Mouse (Mus musculus): ENCODE results near the gene H6pd. TPM values are rescaled to one million over a fixed set of nuclear protein-coding genes. Genes with fewer than 3 reads are reported as not detected.
"Not testable (repeated sequence)": the region's sequence is repeated elsewhere in the genome, so short reads cannot be mapped to it uniquely, and the experiment has no call there.

H6pd gene
- polyA plus RNA-seq, 1 experiment from 2014 or later = 11.8 TPM

GRCm38 (mm10) chr4:150041346-150042110 lies 32.7 kb upstream of the H6pd start:
- Histone ChIP-seq H3K9me3 (ENCODE audit: control insufficient read depth, low read length) (no peaks in the 10 kb centered on the region), H3K4me1 (replicated peaks; ENCODE audit: control insufficient read depth, insufficient read depth) (no peaks in the 10 kb centered on the region), H3K4me3 (ENCODE audit: low read depth, low read length) (no peak overlapping the region), H3K27me3 (ENCODE audit: control insufficient read depth, insufficient read depth, low read length) (no peaks in the 10 kb centered on the region), H3K27ac (replicated peaks) (no peak overlapping the region), H3K4me2 (replicated peaks; ENCODE audit: low read depth) (no peak overlapping the region), H3K9ac (ENCODE audit: low read length) (no peak overlapping the region), H3K36me3 (ENCODE audit: control insufficient read depth, insufficient read depth, low read length) (no peaks in the 10 kb centered on the region)
- 79% methylated on average over 10 of the region's 10 CpGs for WGBS
- TF ChIP-seq CTCF (IDR thresholded peaks at IDR 0.05; ENCODE audit: low read depth) = no peak
- no peak for TF ChIP-seq EP300 (optimal IDR thresholded peaks at IDR 0.05)
- ATAC-seq (ENCODE audit: low FRiP score, low TSS enrichment) = no peak; the same call in 1 of the 2 replicates
- DNase-seq (ENCODE audit: low spot score) = no peak

GRCm38 (mm10) chr4:150040856-150041255 lies 32.0 kb upstream of the H6pd start:
- H3K4me3 ChIP-seq (ENCODE audit: low read depth, low read length); H3K27me3 ChIP-seq (ENCODE audit: control insufficient read depth, insufficient read depth, low read length); DNase-seq (ENCODE audit: low spot score); H3K4me1 ChIP-seq (replicated peaks; ENCODE audit: control insufficient read depth, insufficient read depth); H3K36me3 ChIP-seq (ENCODE audit: control insufficient read depth, insufficient read depth, low read length); H3K27ac ChIP-seq (replicated peaks); H3K9ac ChIP-seq (ENCODE audit: low read length); H3K4me2 ChIP-seq (replicated peaks; ENCODE audit: low read depth); ATAC-seq (ENCODE audit: low FRiP score, low TSS enrichment); H3K9me3 ChIP-seq (ENCODE audit: control insufficient read depth, low read length): not testable (repeated sequence)
- 62% methylated on average over 1 of the region's 1 CpGs for WGBS

- no peak for DNase-seq (ENCODE audit: low spot score)
- no peaks in the 10 kb centered on the region for H3K4me1 ChIP-seq (replicated peaks; ENCODE audit: control insufficient read depth, insufficient read depth)
- WGBS = 74% methylated on average over 9 of the region's 9 CpGs
- TF ChIP-seq EP300 (optimal IDR thresholded peaks at IDR 0.05) = no peak
- TF ChIP-seq CTCF (IDR thresholded peaks at IDR 0.05; ENCODE audit: low read depth) = no peak
- no peaks in the 10 kb centered on the region for H3K27me3 ChIP-seq (ENCODE audit: control insufficient read depth, insufficient read depth, low read length)
- no peaks in the 10 kb centered on the region for H3K9me3 ChIP-seq (ENCODE audit: control insufficient read depth, low read length)
- no peak overlapping the region for H3K4me3 ChIP-seq (ENCODE audit: low read depth, low read length)
- no peak overlapping the region for H3K27ac ChIP-seq (replicated peaks)
- H3K36me3 ChIP-seq (ENCODE audit: control insufficient read depth, insufficient read depth, low read length) = no peaks in the 10 kb centered on the region
- H3K4me2 ChIP-seq (replicated peaks; ENCODE audit: low read depth) = no peak overlapping the region
- no peak for ATAC-seq (ENCODE audit: low FRiP score, low TSS enrichment)
- no peak overlapping the region for H3K9ac ChIP-seq (ENCODE audit: low read length)
Measured at GRCm38 (mm10) chr4:150040003-150040581, 31.3 kb upstream of the H6pd start.

GRCm38 (mm10) chr4:150038533-150038932 lies 29.7 kb upstream of the H6pd start:
- no peak for ATAC-seq (ENCODE audit: low FRiP score, low TSS enrichment)
- 86% methylated on average over 7 of the region's 7 CpGs for WGBS
- Histone ChIP-seq H3K4me1 (replicated peaks; ENCODE audit: control insufficient read depth, insufficient read depth) (no peaks in the 10 kb centered on the region), H3K9ac (ENCODE audit: low read length) (no peak overlapping the region), H3K27ac (replicated peaks) (no peak overlapping the region), H3K4me3 (ENCODE audit: low read depth, low read length) (no peak overlapping the region), H3K27me3 (ENCODE audit: control insufficient read depth, insufficient read depth, low read length) (no peaks in the 10 kb centered on the region; the same call in 1 of the 2 replicates), H3K9me3 (ENCODE audit: control insufficient read depth, low read length) (no peaks in the 10 kb centered on the region), H3K36me3 (ENCODE audit: control insufficient read depth, insufficient read depth, low read length) (no peaks in the 10 kb centered on the region), H3K4me2 (replicated peaks; ENCODE audit: low read depth) (no peak overlapping the region)
- no peak for DNase-seq (ENCODE audit: low spot score)
- TF ChIP-seq CTCF (IDR thresholded peaks at IDR 0.05; ENCODE audit: low read depth) (no peak), EP300 (optimal IDR thresholded peaks at IDR 0.05) (no peak)

- H3K4me1 ChIP-seq (replicated peaks; ENCODE audit: control insufficient read depth, insufficient read depth) = 0 out of 2 replicates have a peak, but pooled peaks cover under 1% of the 10 kb centered on the region
- peaks cover 6% of the 10 kb centered on the region for H3K27me3 ChIP-seq (ENCODE audit: control insufficient read depth, insufficient read depth, low read length)
- H3K4me3 ChIP-seq (ENCODE audit: low read depth, low read length) = no peak overlapping the region
- DNase-seq (ENCODE audit: low spot score) (no peak), ATAC-seq (ENCODE audit: low FRiP score, low TSS enrichment) (no peak)
- H3K9me3 ChIP-seq (ENCODE audit: control insufficient read depth, low read length) = no peaks in the 10 kb centered on the region
- no peak overlapping the region for H3K27ac ChIP-seq (replicated peaks)
- 83% methylated on average over 6 of the region's 6 CpGs for WGBS
- TF ChIP-seq EP300 (optimal IDR thresholded peaks at IDR 0.05) (no peak), CTCF (IDR thresholded peaks at IDR 0.05; ENCODE audit: low read depth) (no peak)
- H3K9ac ChIP-seq (ENCODE audit: low read length) = no peak overlapping the region
- no peaks in the 10 kb centered on the region for H3K36me3 ChIP-seq (ENCODE audit: control insufficient read depth, insufficient read depth, low read length)
- H3K4me2 ChIP-seq (replicated peaks; ENCODE audit: low read depth) = no peak overlapping the region
Measured at GRCm38 (mm10) chr4:150036094-150036493, 27.3 kb upstream of the H6pd start.

GRCm38 (mm10) chr4:150035280-150035679 lies 26.5 kb upstream of the H6pd start:
- peak; percentile 89 for DNase-seq (ENCODE audit: low spot score)
- ATAC-seq (ENCODE audit: low FRiP score, low TSS enrichment) = peak; percentile 13
- no peaks in the 10 kb centered on the region for H3K36me3 ChIP-seq (ENCODE audit: control insufficient read depth, insufficient read depth, low read length)
- H3K4me3 ChIP-seq (ENCODE audit: low read depth, low read length) = no peak overlapping the region
- TF ChIP-seq CTCF (IDR thresholded peaks at IDR 0.05; ENCODE audit: low read depth) = peak; percentile 96
- TF ChIP-seq EP300 (optimal IDR thresholded peaks at IDR 0.05) = no peak
- H3K27ac ChIP-seq (replicated peaks) = no peak overlapping the region
- H3K4me1 ChIP-seq (replicated peaks; ENCODE audit: control insufficient read depth, insufficient read depth) = 0 out of 2 replicates have a peak, but pooled peaks cover 3% of the 10 kb centered on the region
- 10% methylated on average over 10 of the region's 10 CpGs for WGBS
- no peak overlapping the region for H3K4me2 ChIP-seq (replicated peaks; ENCODE audit: low read depth)
- H3K9me3 ChIP-seq (ENCODE audit: control insufficient read depth, low read length) = no peaks in the 10 kb centered on the region
- peaks cover 6% of the 10 kb centered on the region for H3K27me3 ChIP-seq (ENCODE audit: control insufficient read depth, insufficient read depth, low read length)
- H3K9ac ChIP-seq (ENCODE audit: low read length) = no peak overlapping the region
